ENCODE assay signal across 10 mouse cellular contexts in genomic region chr5:116895036-116895783, GRCm38 (mm10).
A peak's percentile ranks its signal among the peaks of the same experiment; 100 is the strongest.
DNase-seq lines count a peak whose midpoint lies in the region; ATAC-seq and TF ChIP-seq lines count a peak whose summit lies in the region.
"Had no signal": no experiment of that assay in that cellular context is flagged by ENCODE, and none has a peak within 500 bp of the region (broad histone marks: within the 10 kb centered on the region; RNA-seq: fewer than 3 reads in every experiment).

No protein-coding gene starts in this region.

- no peak overlapping the region for H3K4me2 ChIP-seq in kidney, postnatal 0 days (ENCODE audit: low read length)
- H3K4me2 ChIP-seq: heart, embryonic 15.5 days had no signal

- H3K9me3 ChIP-seq in kidney, postnatal 0 days (replicated peaks; ENCODE audit: low read length) = no peaks in the 10 kb centered on the region
- H3K9me3 ChIP-seq: heart, embryonic 15.5 days had no signal

- no peaks in the 10 kb centered on the region for H3K4me1 ChIP-seq in kidney, postnatal 0 days (replicated peaks; ENCODE audit: insufficient read depth, low read length)
- H3K4me1 ChIP-seq: heart, embryonic 15.5 days had no signal

- H3K9ac ChIP-seq in kidney, postnatal 0 days (ENCODE audit: low read depth, low read length) = no peak overlapping the region
- H3K9ac ChIP-seq: heart, embryonic 15.5 days had no signal

- WGBS in kidney, postnatal 0 days = 44% methylated on average over 12 of the region's 12 CpGs

- no peaks in the 10 kb centered on the region for H3K27me3 ChIP-seq in kidney, postnatal 0 days (ENCODE audit: insufficient read depth, low read length)
- H3K27me3 ChIP-seq: heart, embryonic 15.5 days had no signal

- TF ChIP-seq CTCF in kidney, postnatal 0 days (IDR thresholded peaks at IDR 0.05; ENCODE audit: low read depth) = no peak

- intact Hi-C loops in heart, postnatal 36 days (cut with DNase I) = no loop called here

- ATAC-seq in kidney, postnatal 0 days (replicated peaks; ENCODE audit: low FRiP score, low read depth) = no peak

- no peaks in the 10 kb centered on the region for H3K36me3 ChIP-seq in kidney, postnatal 0 days (ENCODE audit: insufficient read depth, low read length)
- H3K36me3 ChIP-seq: heart, embryonic 15.5 days had no signal

- peak; percentile 13 for DNase-seq in kidney, postnatal 0 days (ENCODE audit: low spot score)
- DNase-seq in kidney, adult 9 months = no peak
- peak; percentile 67 to 76 for DNase-seq in frontal cortex, postnatal 10 days (ENCODE audit: low spot score in 2 of 2)
- DNase-seq in left cerebral cortex, adult 18-20 months (ENCODE audit: low spot score in 2 of 2) = peak; percentile 50 to 74
- peak; percentile 78 to 81 for DNase-seq in right cerebral cortex, adult 2 months (ENCODE audit: low spot score in 2 of 2)
- no peak for DNase-seq in thymus, postnatal 36 days
- no peak for DNase-seq in heart, postnatal 36 days
- no peak for DNase-seq in natural killer cell, adult 2 months (ENCODE audit: low spot score in 2 of 2)
- DNase-seq: lung, postnatal 10 days had no signal

- H3K27ac ChIP-seq in kidney, postnatal 0 days = no peak overlapping the region
- H3K27ac ChIP-seq: heart, embryonic 15.5 days had no signal

- no peak overlapping the region for H3K4me3 ChIP-seq in kidney, postnatal 0 days (replicated peaks; ENCODE audit: low read depth, low read length)
- H3K4me3 ChIP-seq: heart, embryonic 15.5 days had no signal

Comparison
In these comparisons a context has a peak if more than half of its experiments do, and no peak if none do; other contexts are left out.
1. DNase-seq: peak in kidney, postnatal 0 days (single experiment), frontal cortex, postnatal 10 days (2 of 2), left cerebral cortex, adult 18-20 months (2 of 2) and right cerebral cortex, adult 2 months (2 of 2); none in kidney, adult 9 months (single experiment), thymus, postnatal 36 days (0 of 2), heart, postnatal 36 days (0 of 2) and natural killer cell, adult 2 months (0 of 2).